Mouse (Mus musculus) CD4-positive helper T cell, adult 2 months (primary cell): Measurements from ENCODE around the gene Nsg2.
A peak's percentile ranks its signal among the peaks of the same experiment; 100 is the strongest.
"Not testable (repeated sequence)": the region's sequence is repeated elsewhere in the genome, so short reads cannot be mapped to it uniquely, and the experiment has no call there.

ENCODE experiments used
- DNase-seq: peaks from one replicate; pipeline ENCODE4 v3.0.0-alpha.2; 2012; ENCODE audit warnings: low read depth, missing footprints, low spot score

Gene Nsg2

DNA sequence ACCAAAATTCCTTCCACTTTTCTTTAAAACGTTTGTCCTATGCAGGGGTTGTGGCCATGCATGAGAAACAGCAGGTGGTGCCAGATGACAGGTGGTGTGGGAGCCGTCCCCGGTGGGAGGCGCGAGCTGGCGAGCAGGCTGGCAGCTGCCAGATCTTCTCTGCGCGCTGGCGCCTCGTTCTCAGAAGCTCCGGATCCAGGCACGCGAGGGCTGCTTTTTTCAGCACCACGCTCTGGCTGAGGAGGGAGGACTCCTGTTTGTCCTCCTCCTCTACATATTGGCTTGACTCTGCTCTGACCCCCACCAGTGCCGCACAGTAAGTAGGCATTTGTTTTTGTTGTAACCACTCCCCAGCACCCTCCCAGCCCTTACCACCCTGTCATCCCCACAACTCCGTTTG, at the start of gene Nsg2:
Gene Nsg2 (plus strand): TSS at position 183 of the 400 bp plus-strand sequence.
- peak; percentile 91 for DNase-seq

DNA sequence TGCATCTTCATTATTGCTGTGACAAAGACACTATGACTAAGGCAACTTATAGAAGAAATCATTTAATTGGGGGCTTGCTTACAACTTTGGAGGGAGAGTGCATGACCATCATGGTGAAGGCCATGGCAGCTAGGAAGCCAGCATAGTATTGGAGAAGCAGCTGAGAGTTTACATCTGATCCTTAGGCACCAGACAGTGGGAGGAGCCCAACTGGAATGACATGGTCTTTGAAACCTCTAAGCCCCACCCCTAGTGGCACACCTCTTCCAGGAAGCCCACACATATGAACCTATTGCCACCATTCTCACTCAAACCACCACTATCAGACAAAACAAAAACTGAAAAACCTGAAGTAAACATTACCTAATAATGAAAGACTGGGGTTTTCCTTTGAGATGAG, 40.2 kb upstream of the Nsg2 start:
- DNase-seq, result no peak

DNA sequence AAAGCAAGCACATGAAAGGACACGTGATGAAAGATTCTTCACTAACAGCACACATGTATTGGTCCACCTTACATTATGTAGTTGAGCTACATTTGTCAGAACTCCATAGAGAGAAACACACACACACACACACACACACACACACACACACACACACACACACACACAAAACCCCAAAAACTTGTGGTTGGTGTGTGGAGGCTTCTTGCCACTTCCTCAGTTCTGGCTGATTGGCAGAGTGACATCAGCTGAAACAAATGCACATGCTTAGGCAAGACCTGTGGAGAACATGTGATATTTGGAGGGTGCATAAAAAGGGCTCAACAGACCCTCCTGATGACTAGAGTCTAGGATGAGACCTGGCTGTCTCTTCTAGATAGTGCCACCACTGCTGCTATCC, 36.3 kb upstream of the Nsg2 start:
- DNase-seq, result peak; percentile 54

DNA sequence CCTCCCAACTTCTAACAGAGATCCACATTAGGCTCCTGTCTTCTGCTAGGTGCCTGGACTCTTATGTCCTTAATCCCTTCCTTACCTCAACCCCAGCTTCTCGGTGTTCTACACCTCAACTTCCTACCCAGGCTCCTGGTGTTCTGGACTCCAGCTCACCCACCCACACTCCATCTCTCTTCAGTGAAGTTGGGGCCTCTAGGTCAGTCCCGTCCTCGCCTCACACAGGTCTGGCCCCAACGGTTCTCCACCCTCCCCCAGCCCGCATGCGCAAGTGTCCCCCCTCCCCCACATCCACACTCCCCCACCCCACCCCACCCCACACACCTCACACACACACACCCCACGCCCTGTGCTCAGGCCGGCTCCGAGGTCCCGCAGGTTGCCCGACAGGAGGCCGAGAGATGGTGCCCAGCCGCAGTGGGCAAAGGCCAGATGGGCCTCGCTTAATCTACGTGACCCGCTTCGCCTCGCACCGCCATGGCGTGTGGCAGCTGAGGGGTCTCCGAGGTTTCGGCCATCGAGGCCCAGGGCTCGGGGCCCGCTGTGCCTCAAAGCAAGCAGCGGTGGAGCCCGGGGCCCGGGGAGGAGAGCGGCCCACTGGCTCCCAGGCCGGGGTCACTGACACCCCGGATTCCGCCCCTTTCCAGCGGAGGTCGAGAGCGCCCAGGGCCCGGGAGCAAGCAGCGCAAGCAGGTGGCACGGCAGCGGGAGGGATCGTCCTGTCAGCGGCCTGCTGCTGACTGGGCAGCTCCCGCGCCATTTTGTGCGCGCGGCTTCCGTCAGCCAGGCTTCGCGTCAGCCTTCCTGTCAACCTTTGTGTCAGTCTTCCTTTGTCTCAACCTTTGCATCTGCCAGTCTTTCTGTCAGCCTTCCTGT, 34.8 kb upstream of the Nsg2 start, which contains the start of gene 4930524B15Rik:
Gene 4930524B15Rik (plus strand): TSS at position 337 of the 879 bp plus-strand sequence.
- no peak for DNase-seq

DNA sequence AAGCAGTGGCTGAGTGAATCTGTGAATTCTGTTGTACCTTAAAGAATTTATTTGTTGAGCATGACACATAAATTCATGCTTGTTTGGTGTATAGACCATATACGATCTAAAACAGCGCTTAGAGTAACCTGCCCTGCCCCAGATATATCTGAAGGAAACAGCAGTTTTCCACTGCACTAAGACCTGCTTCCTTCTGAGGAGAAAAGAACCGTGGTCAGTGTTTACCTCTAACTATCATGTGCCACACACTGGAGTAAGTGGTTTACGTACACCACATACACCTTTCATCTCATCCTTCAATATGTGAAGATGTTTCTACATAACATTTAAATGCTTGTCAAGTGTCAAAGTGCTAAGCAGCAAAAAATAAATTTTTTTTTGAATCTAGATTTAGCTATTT, 26.1 kb upstream of the Nsg2 start:
- DNase-seq, result no peak

DNA sequence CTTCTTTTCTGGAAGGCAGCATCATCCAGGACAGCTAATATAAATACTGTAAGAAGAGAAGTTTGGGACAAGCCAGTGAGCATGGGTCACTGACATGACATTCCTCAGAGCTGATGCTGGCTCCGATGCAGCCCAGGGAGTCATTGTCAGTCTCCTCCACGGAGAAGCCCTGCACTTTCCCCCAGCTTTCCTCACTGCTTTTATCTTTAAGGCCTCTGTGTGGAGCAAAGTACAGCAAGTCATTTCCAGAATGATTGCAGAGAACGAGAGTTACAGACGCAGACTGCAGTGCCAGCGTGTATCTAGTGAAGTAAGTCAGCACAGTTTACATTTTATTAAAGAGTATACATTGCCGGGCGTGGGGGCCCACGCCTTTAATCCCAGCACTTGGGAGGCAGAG, 25.4 kb upstream of the Nsg2 start:
- DNase-seq, result no peak

DNA sequence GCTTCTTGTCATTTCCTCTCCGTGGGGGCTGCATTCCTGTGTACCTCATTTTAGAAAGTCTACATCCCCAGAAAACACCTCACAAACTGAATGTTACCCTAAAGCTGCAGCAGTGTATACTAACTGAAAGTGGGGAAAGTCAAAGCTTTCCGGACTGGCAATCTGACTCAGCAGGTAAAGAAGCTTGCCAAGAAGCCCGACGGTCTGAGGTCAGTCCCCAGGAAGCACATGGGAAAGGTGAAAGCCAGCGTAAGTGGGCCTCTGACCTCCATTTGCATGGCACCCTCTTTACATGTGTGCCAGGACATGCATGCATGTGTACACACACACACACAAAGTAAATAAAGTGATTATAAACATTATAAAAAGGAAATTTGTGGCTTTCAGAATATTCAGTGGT, 24.6 kb upstream of the Nsg2 start:
- no peak for DNase-seq

DNA sequence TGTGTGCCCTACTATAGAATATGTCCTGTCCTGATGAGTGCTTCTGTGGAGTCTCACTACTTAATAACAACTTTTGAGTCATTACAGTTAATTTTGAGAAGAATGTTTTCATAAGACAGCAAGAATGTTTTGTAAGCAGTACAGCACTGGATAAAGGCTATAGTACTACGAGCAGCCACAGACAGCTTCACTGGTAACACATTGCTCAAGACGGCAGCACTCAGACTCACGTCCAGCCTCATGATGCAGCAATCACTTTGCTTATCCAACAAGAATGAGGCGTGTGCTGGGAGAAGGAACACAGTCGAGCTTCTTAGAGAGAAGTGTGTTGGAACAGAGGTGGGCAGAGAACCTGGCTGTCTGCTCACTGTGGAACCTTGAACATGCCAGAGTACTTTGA, 24.1 kb upstream of the Nsg2 start:
- DNase-seq, result no peak

DNA sequence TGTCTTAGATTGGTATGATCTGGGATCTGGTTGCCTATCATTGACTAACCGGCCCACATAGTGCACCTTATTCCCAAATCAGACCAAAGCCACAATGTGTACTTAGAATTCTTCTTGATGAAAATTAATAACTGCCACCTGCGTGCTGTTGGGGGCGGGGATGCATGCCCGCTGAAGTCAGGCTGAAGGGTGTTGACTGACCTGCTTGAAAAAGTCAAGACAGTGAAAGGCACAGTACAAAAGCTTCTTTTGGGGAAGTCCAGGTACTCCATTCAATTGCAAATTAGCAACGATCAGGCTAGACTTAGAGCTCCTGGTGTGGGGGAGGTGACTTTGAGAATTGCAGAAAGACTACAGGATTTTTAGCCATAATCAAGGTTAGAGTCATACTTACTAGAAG, 20.2 kb upstream of the Nsg2 start:
- not testable (repeated sequence) for DNase-seq

DNA sequence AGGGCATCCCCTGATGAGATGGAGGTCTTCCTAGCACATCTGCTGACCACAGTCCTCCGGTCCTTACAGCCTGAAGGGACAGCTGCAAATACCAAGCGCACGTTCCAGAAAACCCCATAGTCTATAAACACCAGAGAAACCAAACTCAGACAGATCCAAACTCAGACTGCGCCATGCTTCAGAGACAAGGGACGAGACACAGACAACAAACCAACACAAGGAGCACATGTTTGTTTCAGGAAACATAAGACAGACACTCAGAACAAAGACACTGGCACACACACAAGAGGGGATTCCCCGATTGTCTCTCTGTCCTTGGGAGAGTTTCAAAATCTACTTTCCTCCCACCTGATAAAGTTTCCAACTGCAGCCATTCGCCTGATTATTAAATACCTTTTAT, 18.4 kb upstream of the Nsg2 start:
- DNase-seq, result no peak

DNA sequence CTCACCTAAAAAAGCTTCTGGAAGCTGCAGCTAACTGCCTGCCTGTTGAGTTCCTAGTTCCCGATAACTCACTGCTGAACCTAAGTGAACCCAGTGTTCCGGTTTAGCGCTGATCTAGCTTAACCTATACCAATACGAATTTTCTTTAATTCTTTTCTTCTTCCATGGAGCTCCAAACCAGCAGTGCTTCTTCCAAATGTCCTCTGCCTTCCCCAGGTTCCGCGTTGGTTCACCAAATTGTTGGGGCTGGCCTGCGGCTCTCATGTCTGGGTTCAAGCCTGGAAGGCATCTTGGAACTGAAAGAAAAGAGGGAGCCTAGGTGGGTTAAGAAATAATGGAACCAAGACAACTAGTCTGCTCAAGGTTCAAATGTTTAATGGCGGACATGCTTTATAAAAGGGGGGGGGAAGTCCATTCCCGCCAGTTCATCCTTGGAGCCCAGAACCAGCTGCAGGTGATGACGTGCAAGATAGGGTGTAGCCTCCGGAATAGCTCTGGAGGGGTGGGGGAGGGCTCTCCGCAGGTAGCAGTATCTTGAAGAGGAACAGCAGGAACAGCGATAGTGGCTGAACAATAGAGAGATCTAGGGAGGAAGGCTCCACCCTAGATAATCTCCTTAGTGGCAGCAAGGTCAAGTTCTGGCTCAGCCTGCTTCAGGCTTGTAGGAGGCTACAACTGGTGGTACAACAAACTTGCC, 17.9 kb upstream of the Nsg2 start:
- not testable (repeated sequence) for DNase-seq

DNA sequence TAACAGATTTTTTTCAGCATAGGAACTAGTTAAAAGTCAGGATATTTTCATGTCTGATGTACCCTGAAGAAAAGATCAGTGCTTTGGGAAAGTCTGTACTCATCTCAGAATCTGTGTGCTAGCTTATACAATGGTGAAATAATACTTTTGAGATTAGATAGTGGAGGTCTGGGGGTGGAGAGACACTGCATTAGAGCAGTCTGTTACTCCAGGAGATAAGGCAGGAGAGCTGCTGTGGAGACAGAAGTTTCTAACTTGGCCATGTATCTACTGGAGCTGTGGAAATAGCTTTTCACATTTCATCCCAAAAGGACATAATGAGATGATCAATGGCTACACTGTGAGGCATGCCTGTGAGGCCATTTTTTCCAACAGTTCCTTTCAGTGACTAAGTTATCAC, 17.0 kb upstream of the Nsg2 start:
- no peak for DNase-seq

DNA sequence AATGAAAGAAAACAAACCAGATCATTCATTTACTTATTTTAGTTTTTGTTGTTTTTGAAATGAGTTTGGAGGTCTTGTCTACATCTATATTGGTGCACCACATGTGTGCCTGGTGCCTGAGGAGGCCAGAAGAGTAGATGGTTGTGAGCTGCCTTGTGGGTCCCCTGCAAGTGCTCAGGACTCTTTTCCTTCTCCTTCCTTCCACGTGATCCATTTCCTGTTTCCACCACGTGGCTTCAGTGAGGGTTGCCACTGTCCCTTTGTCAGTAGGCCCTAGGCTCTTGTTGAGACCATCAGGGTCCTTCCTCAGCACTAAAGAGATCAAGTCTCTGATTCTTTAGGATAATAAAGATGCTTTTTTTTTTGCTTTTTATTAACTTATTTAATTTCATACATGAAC, 15.5 kb upstream of the Nsg2 start:
- no peak for DNase-seq

DNA sequence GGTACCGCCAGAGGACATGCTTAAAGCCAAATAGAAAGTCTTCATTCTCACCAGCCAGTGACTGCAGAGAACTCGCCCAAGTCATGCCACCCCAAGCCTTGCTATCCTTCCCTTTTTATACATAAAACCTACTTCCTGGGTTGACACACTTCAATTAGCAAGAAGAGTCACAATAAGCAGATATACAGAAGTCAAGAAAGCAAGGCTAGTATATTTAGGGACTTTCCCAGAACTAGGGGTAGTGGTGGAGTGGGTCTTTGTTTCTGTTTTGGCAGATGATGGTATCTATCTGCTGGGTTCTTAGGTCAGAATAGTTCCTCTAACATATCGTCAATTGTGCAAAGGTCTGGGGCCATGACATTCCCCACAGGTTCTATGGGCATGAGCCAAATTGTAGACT, 7.7 kb upstream of the Nsg2 start:
- no peak for DNase-seq

DNA sequence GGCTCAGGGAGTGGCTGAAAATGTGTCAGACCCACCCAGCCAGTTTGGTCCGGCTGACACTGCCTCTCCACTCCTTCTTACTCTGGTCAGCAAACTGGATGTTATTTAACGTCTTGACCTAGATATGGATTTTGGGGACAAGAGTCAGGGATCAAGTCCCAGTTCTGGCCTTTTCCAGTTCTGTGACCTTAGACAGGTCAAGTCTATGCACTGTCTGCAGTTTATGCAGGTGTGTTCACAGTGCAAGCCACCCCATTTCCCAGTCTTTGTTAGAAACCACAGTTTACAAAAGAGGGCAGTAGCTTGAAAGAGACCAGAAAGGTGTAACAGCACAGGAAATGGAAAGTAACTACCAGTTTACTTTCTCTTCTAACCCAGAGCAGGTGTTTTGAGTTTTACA, 547 bp upstream of the Nsg2 start:
- peak; percentile 81 for DNase-seq

DNA sequence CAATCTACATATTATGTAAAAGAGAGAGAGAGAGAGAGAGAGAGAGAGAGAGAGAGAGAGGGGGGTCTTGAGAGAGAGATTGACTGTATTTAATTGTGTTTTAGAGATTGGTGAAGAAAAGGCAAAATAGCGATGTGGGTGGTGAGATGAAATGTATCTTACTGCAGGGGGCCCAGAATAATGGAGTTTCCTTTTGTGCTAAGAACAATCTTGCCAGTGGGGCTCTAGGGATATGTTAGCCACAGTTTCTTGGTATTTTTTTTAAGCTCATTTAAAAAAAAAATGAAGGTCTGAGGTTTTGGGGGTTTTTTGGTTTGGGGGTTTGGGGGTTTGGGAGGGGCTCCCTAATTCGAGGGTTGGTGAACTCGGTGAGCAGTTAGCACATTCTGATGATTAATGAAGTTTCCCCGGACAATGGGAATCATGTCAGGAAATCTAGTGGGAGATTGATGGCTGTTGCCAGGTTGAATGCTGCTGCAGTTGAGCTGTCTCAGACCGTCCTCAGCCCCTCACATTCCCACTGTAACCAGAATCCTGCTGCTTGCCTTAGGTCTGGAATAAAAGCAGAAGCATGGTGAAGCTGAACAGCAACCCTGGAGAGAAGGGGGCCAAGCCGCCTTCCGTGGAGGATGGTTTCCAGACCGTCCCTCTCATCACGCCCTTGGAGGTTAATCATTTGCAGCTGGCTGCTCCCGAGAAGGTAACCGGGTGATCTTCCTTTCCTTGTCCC, 1.1 kb downstream of the Nsg2 start:
- DNase-seq, result peak; percentile 36

DNA sequence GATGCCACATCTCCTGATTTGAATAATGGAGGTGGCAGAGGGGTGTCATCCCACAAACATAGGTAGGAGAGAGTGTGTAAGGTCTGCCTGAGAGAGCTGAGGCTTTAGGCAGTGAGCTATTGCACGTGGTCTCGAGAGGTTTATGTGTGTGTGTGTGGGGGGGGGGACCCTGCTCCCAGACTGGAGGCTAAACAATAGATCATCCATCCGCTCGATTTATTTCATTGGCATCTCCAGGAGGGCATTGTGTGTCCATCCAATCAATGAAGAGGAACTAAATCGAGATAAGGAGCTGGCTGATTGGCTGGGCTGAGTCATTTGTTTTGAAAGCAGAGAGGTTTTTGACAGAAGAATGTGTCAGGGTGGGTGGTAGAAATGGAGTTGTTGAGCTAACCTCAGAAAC, 2.4 kb downstream of the Nsg2 start:
- DNase-seq, result no peak

DNA sequence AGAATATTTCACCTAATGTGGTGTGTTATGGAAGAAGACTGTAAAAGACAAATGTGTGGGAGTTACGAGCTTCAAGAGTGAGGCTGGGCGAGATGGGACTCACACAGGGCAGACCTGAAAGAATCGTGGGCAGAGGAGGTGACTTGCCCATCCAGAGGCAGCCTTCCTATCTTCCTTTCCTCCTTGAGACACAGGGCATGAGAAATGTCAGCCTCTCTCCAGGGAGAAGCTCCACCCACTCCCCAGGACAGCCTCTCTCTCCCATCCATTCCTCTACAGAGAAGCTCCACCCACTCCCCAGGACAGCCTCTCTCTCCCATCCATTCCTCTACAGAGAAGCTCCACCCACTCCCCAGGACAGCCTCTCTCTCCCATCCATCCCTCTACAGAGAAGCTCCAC, 7.8 kb downstream of the Nsg2 start:
- DNase-seq, result not testable (repeated sequence)

DNA sequence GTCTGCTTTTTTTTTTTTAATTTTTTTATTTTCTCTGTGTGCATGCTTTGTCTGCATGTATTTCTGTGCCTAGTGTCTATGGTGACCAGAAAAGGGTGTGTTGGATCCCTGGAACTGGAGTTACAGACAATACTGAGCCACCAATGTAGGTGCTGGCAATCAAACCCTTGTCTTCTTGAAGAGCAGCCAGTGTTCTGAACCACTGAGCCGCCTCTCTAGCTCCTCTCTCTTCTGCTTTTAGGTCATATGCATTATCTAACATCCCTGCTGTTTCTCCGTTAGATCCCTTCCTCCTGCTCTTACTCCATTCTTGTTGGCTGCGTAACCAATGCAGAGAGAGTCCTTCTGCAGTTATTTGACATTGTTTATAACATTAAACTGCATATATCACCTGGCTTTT, 8.6 kb downstream of the Nsg2 start:
- no peak for DNase-seq

DNA sequence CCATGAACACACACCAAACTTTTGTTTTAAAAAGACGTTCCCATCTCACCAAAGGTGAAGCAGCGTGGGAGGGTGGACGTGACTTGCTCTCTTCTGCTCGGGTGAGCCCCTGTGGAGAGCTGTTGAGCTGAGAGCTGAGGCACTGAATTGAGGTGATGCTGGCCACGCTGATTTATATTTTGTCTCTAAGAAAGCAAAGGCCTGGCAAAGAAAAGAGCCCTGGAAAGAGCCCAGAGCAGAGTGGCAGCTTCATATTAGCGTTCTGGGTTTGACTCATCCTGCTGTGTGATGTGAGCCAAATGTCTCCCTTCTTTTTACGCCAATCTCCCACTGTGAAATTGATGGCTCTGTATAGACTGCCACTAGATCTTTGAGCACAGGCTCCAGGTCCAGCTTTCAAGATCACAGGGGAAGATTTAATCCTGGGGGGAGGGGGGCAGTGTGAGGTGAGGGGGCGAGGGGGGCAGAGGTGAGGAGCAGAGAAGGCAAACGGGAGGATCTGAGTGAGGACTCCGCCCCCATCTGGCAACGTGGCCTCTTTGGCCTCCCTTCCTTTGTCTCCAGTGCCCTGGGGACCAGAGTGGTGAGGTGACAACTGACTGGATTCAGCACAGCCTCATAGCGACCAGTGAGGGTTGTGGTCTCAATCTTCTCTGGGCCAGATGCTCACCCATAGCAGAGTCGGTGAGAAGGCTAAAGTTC, 9.8 kb downstream of the Nsg2 start:
- peak; percentile 66 for DNase-seq

DNA sequence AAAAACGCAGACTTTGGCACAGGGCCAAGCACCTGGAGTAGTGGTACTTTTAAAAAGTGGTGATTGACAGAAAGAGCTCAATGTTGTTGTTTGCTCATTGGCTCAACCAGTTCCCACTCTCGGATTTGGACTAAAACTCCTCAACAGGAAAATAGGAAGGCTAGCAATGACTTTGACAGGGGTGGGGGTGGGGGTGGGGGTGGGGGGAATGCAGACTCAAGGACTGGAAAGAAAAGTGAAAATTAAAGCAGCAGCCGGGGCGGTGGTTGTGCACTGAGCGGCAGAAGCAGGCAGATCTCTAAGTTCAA, 10.4 kb downstream of the Nsg2 start:
- DNase-seq, result peak; percentile 75
